Mouse (Mus musculus): ENCODE data around the gene Lmna.

The Lmna gene

GRCm38 (mm10) chr3:88446471-88447123 lies 63.2 kb downstream of the Lmna start:
- no peak for DNase-seq (ENCODE audit: low spot score)

GRCm38 (mm10) chr3:88442888-88443287 lies 66.9 kb downstream of the Lmna start:
- DNase-seq (ENCODE audit: low spot score): no peak

GRCm38 (mm10) chr3:88442488-88442887 lies 67.3 kb downstream of the Lmna start:
- DNase-seq (ENCODE audit: low spot score): no peak

GRCm38 (mm10) chr3:88440500-88441381 lies 69.0 kb downstream of the Lmna start:
- DNase-seq (ENCODE audit: low spot score): no peak

- DNase-seq (ENCODE audit: low spot score): no peak
Observed at GRCm38 (mm10) chr3:88439582-88439981, 70.2 kb downstream of the Lmna start.

GRCm38 (mm10) chr3:88437454-88437853 lies 72.3 kb downstream of the Lmna start:
- no peak for DNase-seq (ENCODE audit: low spot score)

GRCm38 (mm10) chr3:88436395-88437201 lies 73.2 kb downstream of the Lmna start:
- no peak for DNase-seq (ENCODE audit: low spot score)

- no peak for DNase-seq (ENCODE audit: low spot score)
Observed at GRCm38 (mm10) chr3:88435515-88435914, 74.2 kb downstream of the Lmna start.
